Mouse (Mus musculus): Measurements from ENCODE around the gene Npas3. TPM values are rescaled to one million over a fixed set of nuclear protein-coding genes. Genes with fewer than 3 reads are reported as not detected.

The Npas3 gene
- polyA plus RNA-seq, 1 experiment from 2014 or later = 12.2 TPM

DNA sequence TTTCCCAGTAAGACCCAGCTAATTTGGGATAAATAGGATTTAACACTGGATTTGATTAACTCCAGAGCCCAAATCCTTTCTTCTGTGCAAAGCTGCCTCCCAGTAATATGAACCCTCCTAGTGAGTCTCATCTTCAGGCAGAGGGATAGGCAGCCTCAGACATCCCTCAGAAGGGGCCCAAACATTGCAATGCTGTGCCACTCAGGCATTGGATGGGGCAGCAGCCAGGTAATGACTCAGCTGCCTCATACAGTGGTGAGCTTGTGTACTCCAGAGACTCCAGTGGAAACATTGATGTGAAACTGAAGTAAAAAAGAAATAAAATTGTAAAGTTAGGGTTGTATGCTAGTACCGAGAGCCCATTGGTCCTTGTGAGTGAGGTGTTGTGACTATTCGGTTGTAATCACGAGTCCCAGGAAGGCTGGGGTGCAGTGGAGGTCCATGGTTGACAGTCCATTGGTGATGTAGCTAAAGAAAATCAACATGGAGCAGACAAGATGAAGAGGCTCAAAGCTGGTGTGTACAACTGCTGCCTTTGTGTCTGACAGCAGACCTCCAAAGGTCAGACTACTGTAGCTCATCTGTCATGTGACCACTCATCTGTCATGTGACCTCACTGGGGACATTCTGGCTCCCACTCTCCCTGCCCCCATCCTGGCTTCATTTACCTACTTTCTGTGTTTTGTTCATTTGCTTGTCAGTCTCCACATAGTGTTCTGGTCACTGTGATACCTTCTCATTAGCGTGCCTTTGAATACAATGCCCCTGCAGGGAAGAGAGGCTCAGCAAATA, 383.0 kb downstream of the Npas3 start:
- Histone ChIP-seq H3K27me3 (ENCODE audit: insufficient read depth, poor library complexity, severe bottlenecking) (no peaks in the 10 kb centered on the region), H3K4me1 (replicated peaks) (peaks cover 20% of the 10 kb centered on the region), H3K9me3 (no peaks in the 10 kb centered on the region), H3K36me3 (no peaks in the 10 kb centered on the region), H3K4me3 (no peak overlapping the region), H3K27ac (no peak overlapping the region)
- WGBS = 87% methylated on average over 4 of the region's 4 CpGs
- DNase-seq (ENCODE audit: low spot score) = no peak

DNA sequence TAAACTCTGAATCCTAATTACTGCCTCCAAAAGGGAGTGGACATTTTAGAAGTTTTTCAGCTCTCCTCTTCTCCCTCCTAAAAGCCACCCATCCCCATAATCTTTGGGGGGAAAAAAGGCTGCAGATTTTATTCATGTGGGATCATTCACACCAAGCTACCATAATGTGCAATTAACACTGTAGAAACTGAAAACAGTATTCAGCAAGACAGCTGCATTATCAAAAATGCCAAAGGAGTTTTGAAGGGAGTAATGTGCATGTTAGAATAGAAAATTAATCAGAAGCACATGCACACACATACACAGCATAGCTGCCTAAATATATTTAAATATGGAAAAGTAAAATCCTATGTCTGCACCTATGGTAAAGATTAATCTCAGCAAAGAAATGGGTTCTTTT, 390.1 kb downstream of the Npas3 start:
- no peak overlapping the region for H3K4me3 ChIP-seq
- H3K36me3 ChIP-seq = no peaks in the 10 kb centered on the region
- no peak overlapping the region for H3K27ac ChIP-seq
- H3K4me1 ChIP-seq (replicated peaks) = peaks cover 7% of the 10 kb centered on the region; the same call in 1 of the 2 replicates
- no peaks in the 10 kb centered on the region for H3K27me3 ChIP-seq (ENCODE audit: insufficient read depth, poor library complexity, severe bottlenecking)
- H3K9me3 ChIP-seq = no peaks in the 10 kb centered on the region
- DNase-seq (ENCODE audit: low spot score) = no peak

DNA sequence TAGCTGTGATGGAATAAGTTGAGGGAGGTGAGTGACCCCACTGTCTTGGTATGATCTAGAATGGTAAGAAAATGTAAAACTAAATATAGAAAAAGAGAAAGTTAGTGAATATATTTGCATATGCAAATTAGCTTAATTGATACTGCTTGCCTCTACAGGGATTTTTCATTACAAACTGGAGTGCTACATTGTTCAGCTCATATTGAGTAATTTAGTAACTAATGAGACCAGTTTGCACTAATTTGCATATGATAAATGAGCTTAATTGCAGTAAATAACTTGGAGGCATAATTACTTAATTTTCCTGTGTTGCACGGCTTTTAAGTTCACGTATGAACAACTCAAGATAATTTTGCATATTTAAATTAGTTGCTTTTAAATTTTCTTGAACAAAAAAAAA, 398.8 kb downstream of the Npas3 start:
- 92% methylated on average over 2 of the region's 2 CpGs for WGBS
- Histone ChIP-seq H3K4me1 (replicated peaks) (no peaks in the 10 kb centered on the region), H3K4me3 (no peak overlapping the region), H3K27ac (no peak overlapping the region), H3K36me3 (no peaks in the 10 kb centered on the region), H3K27me3 (ENCODE audit: insufficient read depth, poor library complexity, severe bottlenecking) (no peaks in the 10 kb centered on the region), H3K9me3 (no peaks in the 10 kb centered on the region)
- DNase-seq (ENCODE audit: low spot score) = no peak

DNA sequence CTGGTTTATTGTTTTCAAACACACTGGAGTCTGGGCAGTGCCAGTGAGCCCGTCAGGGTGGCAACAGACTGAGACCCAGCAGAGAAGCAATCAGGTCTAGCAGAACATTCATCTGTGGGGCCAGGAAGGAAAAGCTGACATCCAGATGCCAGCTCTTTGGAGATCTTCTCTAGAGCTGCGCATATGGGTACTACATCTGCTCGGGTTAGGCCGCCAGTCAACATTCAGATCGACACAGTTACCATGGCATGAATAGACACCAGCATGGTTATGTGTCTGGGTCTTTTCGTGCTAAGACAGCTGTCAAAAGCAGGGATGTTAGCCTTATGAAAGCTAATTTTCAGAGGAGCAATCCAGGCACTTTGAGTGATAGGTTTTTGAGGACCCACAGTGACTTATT, 407.8 kb downstream of the Npas3 start:
- no peak overlapping the region for H3K4me3 ChIP-seq
- no peaks in the 10 kb centered on the region for H3K36me3 ChIP-seq
- no peaks in the 10 kb centered on the region for H3K27me3 ChIP-seq (ENCODE audit: insufficient read depth, poor library complexity, severe bottlenecking)
- DNase-seq (ENCODE audit: low spot score) = no peak
- H3K27ac ChIP-seq = no peak overlapping the region
- no peaks in the 10 kb centered on the region for H3K4me1 ChIP-seq (replicated peaks)
- WGBS = 86% methylated on average over 6 of the region's 6 CpGs
- H3K9me3 ChIP-seq = no peaks in the 10 kb centered on the region

DNA sequence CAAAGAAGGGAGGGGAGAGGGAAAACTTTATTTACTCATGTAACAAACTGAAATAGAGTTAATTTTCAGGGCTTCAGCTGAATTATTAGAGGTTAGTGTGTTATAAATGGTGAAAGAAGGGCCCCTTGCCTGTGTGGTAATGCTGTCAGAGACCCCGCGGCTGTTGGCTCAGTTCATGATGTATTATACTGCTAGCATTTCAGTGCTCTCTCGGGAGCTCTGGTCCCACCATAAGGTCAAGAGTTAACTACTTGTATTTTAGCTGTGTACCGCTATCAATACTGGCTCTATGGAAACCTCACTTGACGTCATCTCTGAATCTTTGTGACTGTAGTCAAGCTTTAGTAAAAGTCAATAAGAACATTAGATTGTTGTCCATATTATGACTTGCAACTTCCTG, 415.6 kb downstream of the Npas3 start:
- no peak overlapping the region for H3K27ac ChIP-seq
- DNase-seq (ENCODE audit: low spot score) = peak; percentile 12
- peaks cover 9% of the 10 kb centered on the region; the same call in 1 of the 2 replicates for H3K4me1 ChIP-seq (replicated peaks)
- no peak overlapping the region for H3K4me3 ChIP-seq
- H3K27me3 ChIP-seq (ENCODE audit: insufficient read depth, poor library complexity, severe bottlenecking) = no peaks in the 10 kb centered on the region
- WGBS = 54% methylated on average over 5 of the region's 5 CpGs
- no peaks in the 10 kb centered on the region for H3K9me3 ChIP-seq
- no peaks in the 10 kb centered on the region for H3K36me3 ChIP-seq

DNA sequence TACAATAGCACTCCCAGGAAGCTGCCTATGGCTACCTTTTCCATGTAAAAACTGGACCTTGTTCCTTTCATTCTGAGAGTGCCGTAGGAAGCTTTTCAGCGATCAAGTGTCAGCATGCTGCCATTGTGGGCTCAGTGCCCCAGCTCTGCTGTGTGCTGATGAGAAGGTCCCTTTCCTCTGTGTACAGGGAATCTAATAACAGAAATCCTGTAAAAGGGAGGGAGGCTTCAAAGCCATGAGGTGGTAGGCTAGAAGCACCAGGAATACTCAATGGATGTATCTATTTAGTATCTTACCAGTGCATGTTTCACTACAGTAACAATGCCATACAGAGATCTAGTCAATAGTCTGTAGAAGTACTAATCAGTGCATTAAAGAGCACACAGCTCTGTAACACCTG, 423.4 kb downstream of the Npas3 start:
- no peak for DNase-seq (ENCODE audit: low spot score)
- H3K36me3 ChIP-seq = no peaks in the 10 kb centered on the region

DNA sequence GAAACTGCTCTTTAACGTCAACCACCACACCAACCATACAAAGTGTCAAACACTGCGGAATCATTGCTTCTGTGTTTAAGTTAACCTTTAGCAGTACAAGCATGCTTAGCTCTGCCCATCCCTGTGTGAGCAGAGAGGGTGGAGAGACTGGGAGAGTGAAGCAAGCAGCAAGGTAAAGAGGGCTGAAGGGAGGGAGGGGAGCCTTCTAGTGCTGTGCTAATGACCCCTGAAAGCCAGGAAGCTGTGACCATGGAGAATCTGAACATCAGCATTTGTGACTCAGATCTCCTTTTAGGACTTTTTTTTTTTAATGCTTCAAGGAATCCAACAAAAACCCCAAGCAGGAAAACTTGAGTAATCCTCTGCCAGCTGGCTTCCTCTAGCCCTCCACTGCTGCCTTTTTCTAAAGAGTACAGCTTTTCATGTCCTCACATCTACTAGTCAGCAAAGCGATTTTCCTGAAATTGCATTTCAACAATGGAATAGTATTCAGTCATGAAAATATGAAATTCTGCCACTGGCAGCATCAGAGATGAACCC, 428.7 kb downstream of the Npas3 start:
- H3K4me1 ChIP-seq (replicated peaks) = peaks cover 3% of the 10 kb centered on the region; the same call in 1 of the 2 replicates
- H3K27ac ChIP-seq = no peak overlapping the region
- no peaks in the 10 kb centered on the region for H3K36me3 ChIP-seq
- no peaks in the 10 kb centered on the region for H3K27me3 ChIP-seq (ENCODE audit: insufficient read depth, poor library complexity, severe bottlenecking)
- no peak overlapping the region for H3K4me3 ChIP-seq
- H3K9me3 ChIP-seq = no peaks in the 10 kb centered on the region
- DNase-seq (ENCODE audit: low spot score) = no peak
- WGBS = 84% methylated on average over 3 of the region's 3 CpGs

More for the DNA sequence above, 423.4 kb downstream of the Npas3 start:
- no peaks in the 10 kb centered on the region for H3K9me3 ChIP-seq
- no peak overlapping the region for H3K4me3 ChIP-seq
- no peaks in the 10 kb centered on the region for H3K4me1 ChIP-seq (replicated peaks)
- H3K27ac ChIP-seq = no peak overlapping the region
- WGBS = 90% methylated on average over 2 of the region's 2 CpGs
- no peaks in the 10 kb centered on the region for H3K27me3 ChIP-seq (ENCODE audit: insufficient read depth, poor library complexity, severe bottlenecking)

DNA sequence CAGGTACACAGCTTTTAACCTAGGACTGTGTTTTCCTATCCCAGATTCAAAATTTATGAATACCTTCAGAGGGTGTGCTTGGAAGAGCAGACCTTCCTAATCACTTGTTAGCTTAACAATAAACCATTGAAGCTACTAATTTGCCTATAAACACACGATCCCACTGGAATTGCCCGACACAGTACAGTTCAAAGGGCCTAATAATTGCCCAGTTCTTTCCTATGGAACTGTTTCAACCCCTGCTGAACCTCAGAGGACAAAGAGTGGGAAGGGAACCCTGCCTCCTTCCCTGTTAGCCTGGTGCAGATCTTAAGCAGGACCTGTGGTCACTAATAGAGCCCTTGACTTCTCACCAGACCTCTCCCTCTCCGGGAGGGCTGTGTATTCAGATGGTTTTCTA, 429.7 kb downstream of the Npas3 start:
- Histone ChIP-seq H3K4me3 (no peak overlapping the region), H3K4me1 (replicated peaks) (peaks cover 3% of the 10 kb centered on the region; the same call in 1 of the 2 replicates), H3K36me3 (no peaks in the 10 kb centered on the region), H3K27me3 (ENCODE audit: insufficient read depth, poor library complexity, severe bottlenecking) (no peaks in the 10 kb centered on the region), H3K27ac (no peak overlapping the region; the same call in 1 of the 2 replicates), H3K9me3 (no peaks in the 10 kb centered on the region)
- no peak for DNase-seq (ENCODE audit: low spot score)
- WGBS = 56% methylated on average over 3 of the region's 3 CpGs

DNA sequence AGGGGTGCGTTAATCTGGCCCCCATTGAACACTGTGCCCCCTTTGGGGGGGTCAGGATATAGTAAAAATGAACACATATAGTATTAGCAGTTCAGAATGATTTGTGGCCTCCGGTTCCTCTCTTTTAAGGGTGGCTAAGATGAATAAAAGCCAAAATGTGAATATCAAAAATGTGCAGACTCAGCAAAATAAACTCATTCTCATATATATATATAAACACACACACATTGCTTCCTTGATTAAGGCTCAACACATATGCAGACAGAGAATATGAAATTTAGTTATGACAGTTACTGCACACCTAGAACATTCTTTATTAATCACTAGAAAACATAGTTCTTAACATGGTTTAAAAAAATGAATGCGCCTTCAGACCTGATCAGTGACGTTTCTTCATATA, 430.7 kb downstream of the Npas3 start:
- no peak overlapping the region for H3K27ac ChIP-seq

DNA sequence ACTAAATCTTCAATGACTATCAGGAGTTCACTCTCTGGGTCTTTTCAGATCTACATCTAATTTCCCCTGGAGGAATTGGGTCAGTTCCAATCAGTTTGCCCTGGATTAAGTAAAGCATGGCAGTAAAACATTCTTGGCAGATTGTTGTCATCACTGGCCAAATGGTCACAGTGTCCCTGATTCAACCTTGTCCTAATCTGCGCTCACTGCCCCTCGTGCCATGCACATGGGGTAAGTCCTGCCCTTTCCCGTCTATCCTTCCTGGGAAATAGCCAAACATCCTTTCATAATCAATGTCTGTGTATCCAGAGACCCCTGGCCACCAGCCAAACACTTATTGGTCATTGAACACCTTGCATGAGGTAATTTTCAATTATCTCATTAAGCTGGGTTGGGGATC, 432.0 kb downstream of the Npas3 start:
- Histone ChIP-seq H3K9me3 (no peaks in the 10 kb centered on the region), H3K4me3 (no peak overlapping the region), H3K27me3 (ENCODE audit: insufficient read depth, poor library complexity, severe bottlenecking) (no peaks in the 10 kb centered on the region), H3K4me1 (replicated peaks) (peaks cover 3% of the 10 kb centered on the region), H3K27ac (no peak overlapping the region), H3K36me3 (no peaks in the 10 kb centered on the region)
- whole genome bisulfite sequencing = 88% methylated on average over 3 of the region's 3 CpGs
- no peak for DNase-seq (ENCODE audit: low spot score)

More for the DNA sequence above, 430.7 kb downstream of the Npas3 start:
- Histone ChIP-seq H3K4me1 (replicated peaks) (peaks cover 3% of the 10 kb centered on the region; the same call in 1 of the 2 replicates), H3K9me3 (no peaks in the 10 kb centered on the region), H3K36me3 (no peaks in the 10 kb centered on the region), H3K4me3 (no peak overlapping the region), H3K27me3 (ENCODE audit: insufficient read depth, poor library complexity, severe bottlenecking) (no peaks in the 10 kb centered on the region)
- 92% methylated on average over 4 of the region's 4 CpGs for WGBS
- no peak for DNase-seq (ENCODE audit: low spot score)

DNA sequence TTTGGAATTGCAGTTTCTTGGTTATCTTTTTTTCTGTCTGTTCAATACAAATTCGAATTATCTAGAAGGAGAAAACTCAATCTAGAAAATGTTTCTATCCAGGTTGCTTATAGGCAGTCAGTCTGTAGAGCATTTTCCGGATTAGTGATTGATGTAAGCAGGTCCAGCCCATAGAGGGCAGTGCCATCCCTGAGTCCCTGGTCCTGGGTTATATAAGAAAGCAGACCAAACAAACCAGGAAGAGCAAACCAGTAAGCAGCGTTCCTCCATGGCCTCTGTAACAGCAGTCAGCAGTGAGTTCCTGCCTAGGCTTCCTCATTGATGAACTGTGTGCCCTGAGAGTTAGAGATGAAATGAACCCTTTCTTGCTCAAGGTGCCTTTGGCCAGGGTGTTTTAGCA, 433.6 kb downstream of the Npas3 start:
- peak; percentile 11 for DNase-seq (ENCODE audit: low spot score)
- Histone ChIP-seq H3K36me3 (no peaks in the 10 kb centered on the region), H3K9me3 (no peaks in the 10 kb centered on the region), H3K27ac (no peak overlapping the region), H3K27me3 (ENCODE audit: insufficient read depth, poor library complexity, severe bottlenecking) (no peaks in the 10 kb centered on the region), H3K4me1 (replicated peaks) (peaks cover 3% of the 10 kb centered on the region), H3K4me3 (no peak overlapping the region)
- 57% methylated on average over 3 of the region's 3 CpGs for WGBS

DNA sequence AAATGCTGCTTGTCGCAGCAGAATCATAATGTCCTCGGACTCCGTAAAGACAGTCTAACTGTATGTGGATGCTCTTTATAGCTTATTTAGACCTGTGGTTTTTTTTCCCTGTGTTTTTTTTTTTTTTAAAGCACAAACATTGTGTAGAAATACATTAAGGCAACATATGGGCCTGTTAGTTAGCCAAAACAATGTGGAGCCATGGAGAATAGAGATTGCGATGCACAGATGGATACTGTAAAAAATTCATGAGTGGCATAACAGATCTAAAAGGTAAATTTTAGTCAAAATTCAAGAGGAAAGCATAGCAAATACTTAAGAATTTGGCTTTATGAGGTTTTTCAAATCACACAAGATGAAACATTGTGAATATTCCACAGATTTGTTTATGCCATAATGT, 444.0 kb downstream of the Npas3 start:
- no peak for DNase-seq (ENCODE audit: low spot score)
- Histone ChIP-seq H3K27me3 (ENCODE audit: insufficient read depth, poor library complexity, severe bottlenecking) (no peaks in the 10 kb centered on the region), H3K4me3 (no peak overlapping the region), H3K4me1 (replicated peaks) (no peaks in the 10 kb centered on the region), H3K36me3 (no peaks in the 10 kb centered on the region), H3K27ac (no peak overlapping the region), H3K9me3 (no peaks in the 10 kb centered on the region)
- WGBS = 91% methylated on average over 4 of the region's 4 CpGs

DNA sequence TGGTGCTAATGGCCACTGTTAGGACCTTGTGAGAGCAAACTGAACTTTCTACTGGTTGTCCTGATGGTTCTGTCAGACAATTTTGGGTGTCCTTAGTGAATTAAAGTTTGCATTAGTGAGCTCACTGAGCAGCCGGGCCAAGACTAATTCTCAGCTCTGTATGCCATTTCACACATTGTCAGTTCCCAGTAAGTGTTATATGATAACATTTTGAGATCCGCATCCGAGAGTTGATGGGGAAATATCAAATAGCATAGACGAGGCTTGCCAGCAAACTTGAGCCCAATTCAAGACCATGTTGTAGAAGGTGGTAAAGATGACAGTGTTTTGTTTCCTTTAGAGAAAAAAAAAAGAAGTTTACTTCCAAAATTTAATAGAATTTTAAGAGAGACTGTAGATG, 445.9 kb downstream of the Npas3 start:
- Histone ChIP-seq H3K36me3 (no peaks in the 10 kb centered on the region), H3K4me1 (replicated peaks) (no peaks in the 10 kb centered on the region), H3K4me3 (no peak overlapping the region), H3K9me3 (no peaks in the 10 kb centered on the region), H3K27me3 (ENCODE audit: insufficient read depth, poor library complexity, severe bottlenecking) (no peaks in the 10 kb centered on the region), H3K27ac (no peak overlapping the region)
- 88% methylated on average over 4 of the region's 4 CpGs for WGBS
- DNase-seq (ENCODE audit: low spot score) = no peak
